Mouse (Mus musculus) activated CD4-positive, CD25-positive, alpha-beta regulatory T cell, adult 4 months (primary cell): ENCODE data around the gene Gstt2. TPM values are rescaled to one million over a fixed set of nuclear protein-coding genes. Genes with fewer than 3 reads are reported as not detected.

Source experiments
- ATAC-seq: one replicate; pipeline ENCODE4 v1.8.0; 2017
- polyA plus RNA-seq, 2 experiments: library from polyadenylated mRNA; unstranded; fragments of 100-300 nt; shearing (Covaris generic); gene quantifications; one replicate each; pipeline ENCODE4 v1.2.1; 2017

Gene Gstt2
- polyA plus RNA-seq, 2 experiments from 2014 or later = 58.5 to 64.1 TPM

- ATAC-seq = no peak
Observed at GRCm38 (mm10) chr10:75827668-75828360, 9.4 kb downstream of the Gstt2 start.

- ATAC-seq = no peak
Observed at GRCm38 (mm10) chr10:75824530-75824929, 12.7 kb downstream of the Gstt2 start.

- no peak for ATAC-seq
Observed at GRCm38 (mm10) chr10:75823782-75824181, 13.4 kb downstream of the Gstt2 start.

GRCm38 (mm10) chr10:75822443-75822842 lies 14.8 kb downstream of the Gstt2 start, which contains the start of gene Gstt4:
Gene Gstt4, minus strand, starts transcription at chr10:75822543.
- no peak for ATAC-seq

GRCm38 (mm10) chr10:75819882-75820281 lies 17.3 kb downstream of the Gstt2 start:
- no peak for ATAC-seq

- no peak for ATAC-seq
Observed at GRCm38 (mm10) chr10:75818641-75819040, 18.6 kb downstream of the Gstt2 start.

- ATAC-seq = no peak
Observed at GRCm38 (mm10) chr10:75804217-75804616, 33.0 kb downstream of the Gstt2 start.

- ATAC-seq = peak; percentile 47
Observed at GRCm38 (mm10) chr10:75798176-75798696, 39.0 kb downstream of the Gstt2 start, which contains the start of gene Gstt1. Gene Gstt1, minus strand, starts transcription at chr10:75798584.

- ATAC-seq = peak; percentile 63
Observed at GRCm38 (mm10) chr10:75797619-75798175, 39.5 kb downstream of the Gstt2 start.

GRCm38 (mm10) chr10:75796731-75797516 lies 40.3 kb downstream of the Gstt2 start:
- ATAC-seq = no peak

GRCm38 (mm10) chr10:75794880-75795279 lies 42.3 kb downstream of the Gstt2 start:
- no peak for ATAC-seq

- peak; percentile 49 for ATAC-seq
Observed at GRCm38 (mm10) chr10:75790773-75791172, 46.5 kb downstream of the Gstt2 start.

- ATAC-seq = no peak
Observed at GRCm38 (mm10) chr10:75789841-75790240, 47.4 kb downstream of the Gstt2 start.

- no peak for ATAC-seq
Observed at GRCm38 (mm10) chr10:75789081-75789735, 48.0 kb downstream of the Gstt2 start.

GRCm38 (mm10) chr10:75788277-75788676 lies 48.9 kb downstream of the Gstt2 start:
- no peak for ATAC-seq

- ATAC-seq = no peak
Observed at GRCm38 (mm10) chr10:75785442-75785841, 51.8 kb downstream of the Gstt2 start.

Other genes with a start within 250 kb of the Gstt2 start
- under 1 TPM; 0.15 to 0.64 TPM for gene Ggt5, start 248.1 kb downstream of the Gstt2 start, polyA plus RNA-seq
- 10 to 100 TPM in 1 of 2 experiments, 1 to 10 TPM in 1; 6.2 to 12.5 TPM for gene Susd2, start 193.4 kb downstream of the Gstt2 start, polyA plus RNA-seq
- gene Cabin1, start 73.1 kb downstream of the Gstt2 start, polyA plus RNA-seq = 10 to 100 TPM; 22.0 to 22.3 TPM
- gene Ddt, start 64.0 kb downstream of the Gstt2 start, polyA plus RNA-seq = 100 to 1,000 TPM in 1 of 2 experiments, 10 to 100 TPM in 1; 78.9 to 104 TPM
- not detected for gene Gm20441, start 56.5 kb downstream of the Gstt2 start, polyA plus RNA-seq
- gene Gstt3, start 56.0 kb downstream of the Gstt2 start, polyA plus RNA-seq = 1 to 10 TPM; 3.3 to 6.1 TPM
- 1 to 10 TPM in 1 of 2 experiments, not detected in 1; 1.2 TPM for gene Gstt1, start 38.8 kb downstream of the Gstt2 start, polyA plus RNA-seq
- gene Gstt4, start 14.9 kb downstream of the Gstt2 start, polyA plus RNA-seq = under 1 TPM in 1 of 2 experiments, not detected in 1; 0.48 TPM
- 100 to 1,000 TPM; 464 to 561 TPM for gene Mif, start 22.8 kb upstream of the Gstt2 start, polyA plus RNA-seq
- gene Derl3, start 56.0 kb upstream of the Gstt2 start, polyA plus RNA-seq = 1 to 10 TPM in 1 of 2 experiments, under 1 TPM in 1; 0.85 to 2.7 TPM
- 100 to 1,000 TPM in 1 of 2 experiments, 10 to 100 TPM in 1; 75.0 to 127 TPM for gene Smarcb1, start 84.2 kb upstream of the Gstt2 start, polyA plus RNA-seq
- gene Chchd10, start 95.7 kb upstream of the Gstt2 start, polyA plus RNA-seq = 10 to 100 TPM; 13.1 to 20.1 TPM
- gene Mmp11, start 99.1 kb upstream of the Gstt2 start, polyA plus RNA-seq = 1 to 10 TPM; 2.5 to 9.1 TPM
- not detected for gene Gm867, start 103.2 kb upstream of the Gstt2 start, polyA plus RNA-seq
- gene Vpreb3, start 105.6 kb upstream of the Gstt2 start, polyA plus RNA-seq = 1 to 10 TPM in 1 of 2 experiments, not detected in 1; 3.5 TPM
- under 1 TPM; 0.27 to 0.41 TPM for gene Gm5134, start 117.1 kb upstream of the Gstt2 start, polyA plus RNA-seq
- gene Zfp280b, start 195.2 kb upstream of the Gstt2 start, polyA plus RNA-seq = 10 to 100 TPM; 11.4 to 11.5 TPM